ENCODE assay signal across 8 mouse cellular contexts in genomic region chr11:117359870-117360269, GRCm38 (mm10).
DNase-seq lines count a peak whose midpoint lies in the region; ATAC-seq and TF ChIP-seq lines count a peak whose summit lies in the region.

No protein-coding gene starts in this region.

- H3K9ac ChIP-seq in neural tube, embryonic 15.5 days (replicated peaks): no peak overlapping the region

- H3K27ac ChIP-seq in neural tube, embryonic 15.5 days (replicated peaks): no peak overlapping the region
- H3K27ac ChIP-seq in bone marrow macrophage, adult 2 months (ENCODE audit: insufficient read depth, low read depth, low read length): no peak overlapping the region

- H3K4me1 ChIP-seq in neural tube, embryonic 15.5 days: no peaks in the 10 kb centered on the region
- no peaks in the 10 kb centered on the region for H3K4me1 ChIP-seq in bone marrow macrophage, adult 2 months (ENCODE audit: control insufficient read depth, insufficient read depth, low read length)
- H3K4me1 ChIP-seq in lung, adult 2 months (ENCODE audit: control insufficient read depth, insufficient read depth, low read length): no peaks in the 10 kb centered on the region

- H3K9me3 ChIP-seq in neural tube, embryonic 15.5 days (replicated peaks): no peaks in the 10 kb centered on the region

- H3K4me3 ChIP-seq in neural tube, embryonic 15.5 days (replicated peaks): no peak overlapping the region
- no peak overlapping the region for H3K4me3 ChIP-seq in bone marrow macrophage, adult 2 months (ENCODE audit: insufficient read depth, low read length)
- H3K4me3 ChIP-seq in lung, adult 2 months (replicated peaks; ENCODE audit: extremely low read depth, low read depth, low read length): no peak overlapping the region

- 71% methylated on average over 5 of the region's 5 CpGs for WGBS in neural tube, embryonic 15.5 days
- WGBS in lung, adult 2 months: 59% methylated on average over 5 of the region's 5 CpGs

- H3K27me3 ChIP-seq in neural tube, embryonic 15.5 days (replicated peaks): no peaks in the 10 kb centered on the region

- TF ChIP-seq POLR2A in bone marrow macrophage, adult 2 months (IDR thresholded peaks at IDR 0.05; ENCODE audit: borderline replicate concordance, low read depth, low read length): no peak
- TF ChIP-seq POLR2A in lung, adult 2 months (IDR thresholded peaks at IDR 0.05; ENCODE audit: borderline replicate concordance, extremely low read depth, low read depth, low read length): no peak

- no peak for ATAC-seq in neural tube, embryonic 15.5 days (ENCODE audit: low FRiP score)

- peak; percentile 79 for TF ChIP-seq CTCF in bone marrow macrophage, adult 2 months (IDR thresholded peaks at IDR 0.05; ENCODE audit: low read depth, low read length)
- peak; percentile 99 for TF ChIP-seq CTCF in lung, adult 2 months (IDR thresholded peaks at IDR 0.05; ENCODE audit: insufficient read depth, low read length)

- peak; percentile 69 for DNase-seq in neural tube, embryonic 10.5 days (ENCODE audit: extremely low spot score, low spot score)
- peak; percentile 72 for DNase-seq in forelimb bud, embryonic 11.5 days (ENCODE audit: low read depth, low spot score)
- peak; percentile 53 to 86 for DNase-seq in kidney, postnatal 36 days
- DNase-seq in lung, adult 2 months: peak; percentile 71
- peak; percentile 32 to 40 for DNase-seq in right cerebral cortex, postnatal 36 days (ENCODE audit: low spot score in 2 of 2)
- DNase-seq in Muller cell, postnatal 12 days (ENCODE audit: inconsistent ontology term): no peak

- peaks cover 67% of the 10 kb centered on the region for H3K36me3 ChIP-seq in neural tube, embryonic 15.5 days

- H3K4me2 ChIP-seq in neural tube, embryonic 15.5 days: no peak overlapping the region
